ENCODE assay signal across 33 mouse cellular contexts in the genomic region with DNA sequence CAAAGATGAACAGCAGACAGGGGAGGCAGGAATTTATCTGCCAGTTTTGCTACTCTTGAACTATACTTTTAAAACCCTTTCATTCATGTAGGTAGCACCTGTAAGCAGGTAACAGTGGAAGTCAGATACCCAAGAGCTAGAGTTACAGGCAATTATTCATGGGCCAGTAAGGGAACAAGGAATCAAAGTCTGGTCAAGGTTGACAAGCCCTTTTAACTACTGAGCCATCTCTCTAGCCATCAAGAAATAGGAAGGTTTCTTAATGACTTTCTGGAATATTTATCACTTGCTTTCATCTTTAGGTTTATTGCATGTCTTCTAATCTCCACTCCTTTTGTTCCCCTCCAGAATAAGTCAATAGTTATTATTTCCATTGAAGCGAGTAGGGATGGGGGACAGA.
"Had no signal": no experiment of that assay in that cellular context is flagged by ENCODE, and none has a peak within 500 bp of the region (broad histone marks: within the 10 kb centered on the region; RNA-seq: fewer than 3 reads in every experiment).

No protein-coding gene starts in this region.

- ATAC-seq: hindbrain, embryonic 16.5 days; hindbrain, postnatal 0 days; inflammation-experienced regulatory T-cells, adult 6 months; intestine, embryonic 15.5 days; intestine, embryonic 16.5 days; intestine, postnatal 0 days had no signal

- H3K27me3 ChIP-seq: heart, embryonic 12.5 days; heart, embryonic 13.5 days; heart, embryonic 15.5 days; hindbrain, embryonic 12.5 days; hindbrain, embryonic 13.5 days; hindbrain, embryonic 15.5 days; intestine, embryonic 15.5 days had no signal

- H3K27ac ChIP-seq: heart, adult 2 months; heart, embryonic 10.5 days; heart, embryonic 13.5 days; heart, embryonic 15.5 days; hindbrain, embryonic 10.5 days; hindbrain, embryonic 12.5 days; hindbrain, embryonic 13.5 days; hindbrain, embryonic 14.5 days; hindbrain, embryonic 15.5 days; hindbrain, postnatal 0 days; intestine, embryonic 15.5 days; kidney, postnatal 0 days; layer of hippocampus, adult 2 months; left cerebral cortex, adult 2 months had no signal

- H3K9me3 ChIP-seq: heart, embryonic 10.5 days; heart, embryonic 12.5 days; heart, embryonic 13.5 days; heart, embryonic 15.5 days; hindbrain, embryonic 10.5 days; hindbrain, embryonic 12.5 days; hindbrain, embryonic 13.5 days; hindbrain, embryonic 15.5 days; intestine, embryonic 15.5 days had no signal

- H3K4me3 ChIP-seq: heart, adult 2 months; heart, embryonic 10.5 days; heart, embryonic 12.5 days; heart, embryonic 13.5 days; heart, embryonic 15.5 days; hindbrain, embryonic 10.5 days; hindbrain, embryonic 12.5 days; hindbrain, embryonic 13.5 days; hindbrain, embryonic 15.5 days; intestine, embryonic 15.5 days; layer of hippocampus, adult 2 months; left cerebral cortex, adult 2 months had no signal

- DNase-seq: heart, adult 2 months; heart, postnatal 10 days; heart, postnatal 14 days; heart, postnatal 36 days; heart, postnatal 4 days; kidney, adult 18-20 months; kidney, adult 2 months; kidney, adult 8-10 months; kidney, adult 9 months; kidney, postnatal 10 days; kidney, postnatal 25 days; kidney, postnatal 36 days; layer of hippocampus, adult 9-11 months; layer of hippocampus, postnatal 36 days had no signal

- H3K36me3 ChIP-seq: heart, embryonic 10.5 days; heart, embryonic 15.5 days; hindbrain, embryonic 12.5 days; hindbrain, embryonic 13.5 days; hindbrain, embryonic 15.5 days; intestine, embryonic 15.5 days had no signal

- H3K4me2 ChIP-seq: heart, embryonic 11.5 days; heart, embryonic 12.5 days; heart, embryonic 13.5 days; heart, embryonic 15.5 days; hindbrain, embryonic 12.5 days; hindbrain, embryonic 13.5 days; hindbrain, embryonic 14.5 days; hindbrain, embryonic 15.5 days; intestine, embryonic 15.5 days had no signal

- H3K9ac ChIP-seq: heart, embryonic 12.5 days; heart, embryonic 13.5 days; heart, embryonic 15.5 days; hindbrain, embryonic 12.5 days; hindbrain, embryonic 13.5 days; hindbrain, embryonic 14.5 days; hindbrain, embryonic 15.5 days; intestine, embryonic 15.5 days had no signal

- H3K4me1 ChIP-seq: heart, embryonic 10.5 days; heart, embryonic 12.5 days; heart, embryonic 13.5 days; heart, embryonic 15.5 days; hindbrain, embryonic 12.5 days; hindbrain, embryonic 13.5 days; hindbrain, embryonic 15.5 days; intestine, embryonic 15.5 days had no signal
